Mouse (Mus musculus): ENCODE measurements around the gene Gcnt2.
A peak's percentile ranks its signal among the peaks of the same experiment; 100 is the strongest.
"Not testable (repeated sequence)": the region's sequence is repeated elsewhere in the genome, so short reads cannot be mapped to it uniquely, and the experiment has no call there.

Gcnt2 gene

GRCm38 (mm10) chr13:40874021-40874420 is 14.5 kb downstream of the Gcnt2 start:
- DNase-seq (ENCODE audit: low spot score in 2 of 2), result no peak

- no peak for DNase-seq (ENCODE audit: low spot score in 2 of 2)
These were observed 15.9 kb downstream of the Gcnt2 start for GRCm38 (mm10) chr13:40875415-40875814.

DNA sequence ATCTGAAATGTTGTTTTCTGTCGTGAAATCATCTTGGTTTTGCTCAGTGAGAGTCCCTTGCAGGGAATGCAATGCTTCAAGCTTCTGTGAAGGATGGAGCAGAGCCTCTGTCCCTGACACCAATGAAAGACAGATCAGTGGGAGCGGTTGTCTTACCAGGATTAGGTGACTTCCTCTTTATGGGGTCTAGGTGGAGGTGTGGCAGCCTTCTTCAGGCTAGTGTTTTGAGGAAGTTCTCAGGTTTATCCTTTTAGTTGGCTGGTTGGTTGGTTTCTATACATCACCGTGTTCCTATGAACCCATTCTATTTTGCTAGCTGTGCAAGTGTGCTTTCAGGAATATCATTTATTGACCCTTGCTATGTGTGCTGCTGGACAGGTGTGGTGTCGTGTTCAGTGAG is 18.0 kb downstream of the Gcnt2 start:
- DNase-seq (ENCODE audit: low spot score in 2 of 2), result no peak

DNA sequence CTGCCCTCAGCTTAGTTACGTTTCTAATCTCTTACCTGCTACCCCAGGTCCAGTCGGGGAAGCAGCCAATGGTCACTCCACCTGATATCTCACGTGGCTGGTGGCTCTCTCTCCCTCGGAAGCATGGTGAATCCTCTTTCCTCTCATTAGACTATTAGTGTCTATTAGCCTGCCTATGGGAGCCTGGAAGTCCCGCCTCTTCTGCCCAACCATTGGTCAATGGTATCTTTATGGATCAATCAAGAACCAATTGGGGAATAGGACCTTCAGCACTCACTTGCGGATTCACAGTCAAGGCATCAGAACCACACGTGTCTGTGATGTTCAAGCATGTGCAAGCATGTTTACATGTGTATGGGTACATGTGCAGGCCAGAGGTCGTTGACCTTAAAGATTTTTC is 21.0 kb downstream of the Gcnt2 start:
- DNase-seq (ENCODE audit: low spot score in 2 of 2), result no peak

DNA sequence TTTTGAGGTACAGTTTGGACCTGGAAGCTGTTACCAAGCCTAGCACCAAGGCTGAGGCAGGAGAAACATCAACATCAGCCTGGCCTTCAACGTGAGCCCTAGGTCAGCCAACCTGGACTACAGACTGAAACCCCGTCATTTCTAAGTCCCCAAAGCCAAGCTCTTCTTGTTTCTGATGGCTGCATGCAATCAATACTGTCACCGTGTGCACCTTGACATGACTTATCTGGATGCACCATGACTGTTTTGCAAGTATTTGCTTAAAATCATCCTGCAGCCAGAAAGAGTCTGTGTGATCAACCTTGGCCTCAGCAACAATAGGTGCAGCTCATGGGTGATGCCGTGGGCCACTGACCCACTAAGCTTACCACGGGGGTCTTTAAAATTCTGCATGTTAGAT is 23.1 kb downstream of the Gcnt2 start:
- no peak for DNase-seq (ENCODE audit: low spot score in 2 of 2)

GRCm38 (mm10) chr13:40883903-40884302 is 24.3 kb downstream of the Gcnt2 start:
- DNase-seq (ENCODE audit: low spot score in 2 of 2), result no peak

DNA sequence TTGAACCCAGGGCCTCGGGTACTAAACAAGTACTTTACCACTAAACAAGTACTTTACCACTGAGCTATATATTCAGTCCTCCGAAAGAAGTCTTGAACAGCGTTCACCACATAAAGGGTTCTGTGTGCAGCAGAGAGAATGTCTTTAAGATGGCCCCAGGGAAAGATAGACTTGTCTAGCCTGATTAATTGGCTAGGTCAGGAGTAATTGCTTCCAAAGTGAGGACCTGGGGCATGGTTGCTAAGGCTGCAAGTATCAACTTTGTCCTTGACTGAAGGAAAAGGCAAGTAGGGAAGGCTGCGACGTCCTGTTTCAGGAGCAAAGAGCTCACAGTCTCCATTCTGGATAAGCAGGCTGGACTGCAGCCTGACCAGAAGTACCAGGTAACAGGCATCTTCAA is 25.3 kb downstream of the Gcnt2 start:
- no peak for DNase-seq (ENCODE audit: low spot score in 2 of 2)

DNA sequence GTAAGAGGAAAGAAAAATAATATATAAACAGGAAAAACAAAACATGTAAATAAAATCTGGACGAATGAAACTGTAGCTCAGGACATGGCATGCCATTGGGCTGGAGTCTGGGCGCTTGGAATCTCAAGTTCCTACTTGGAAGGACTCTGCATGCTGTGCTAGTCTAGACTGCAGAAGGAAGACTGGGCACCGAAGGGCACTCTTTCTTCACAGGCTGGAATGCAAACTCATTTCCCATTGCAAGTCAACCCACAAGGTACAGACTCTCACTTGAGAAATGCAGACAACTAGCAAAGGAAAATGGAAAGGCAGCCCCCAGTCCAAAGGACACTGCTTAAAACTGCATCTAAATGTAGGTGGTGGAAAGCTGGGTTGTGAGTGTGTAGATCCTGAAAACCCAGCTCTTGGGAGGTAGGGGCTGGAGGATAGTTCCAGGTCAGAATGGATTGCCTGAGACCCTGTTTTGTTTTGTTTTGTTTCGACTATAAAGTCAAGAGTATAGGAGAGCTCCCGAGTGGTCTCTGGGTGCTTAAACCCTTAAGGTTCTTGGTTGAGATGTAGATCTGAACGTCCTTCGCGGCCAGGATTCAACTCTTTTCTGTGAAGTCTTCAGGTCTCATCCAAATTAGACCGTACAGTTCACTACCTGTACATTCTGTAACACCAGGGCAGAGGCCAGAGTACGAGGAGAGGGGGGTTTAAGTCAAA is 26.5 kb downstream of the Gcnt2 start:
- no peak for DNase-seq (ENCODE audit: low spot score in 2 of 2)

DNA sequence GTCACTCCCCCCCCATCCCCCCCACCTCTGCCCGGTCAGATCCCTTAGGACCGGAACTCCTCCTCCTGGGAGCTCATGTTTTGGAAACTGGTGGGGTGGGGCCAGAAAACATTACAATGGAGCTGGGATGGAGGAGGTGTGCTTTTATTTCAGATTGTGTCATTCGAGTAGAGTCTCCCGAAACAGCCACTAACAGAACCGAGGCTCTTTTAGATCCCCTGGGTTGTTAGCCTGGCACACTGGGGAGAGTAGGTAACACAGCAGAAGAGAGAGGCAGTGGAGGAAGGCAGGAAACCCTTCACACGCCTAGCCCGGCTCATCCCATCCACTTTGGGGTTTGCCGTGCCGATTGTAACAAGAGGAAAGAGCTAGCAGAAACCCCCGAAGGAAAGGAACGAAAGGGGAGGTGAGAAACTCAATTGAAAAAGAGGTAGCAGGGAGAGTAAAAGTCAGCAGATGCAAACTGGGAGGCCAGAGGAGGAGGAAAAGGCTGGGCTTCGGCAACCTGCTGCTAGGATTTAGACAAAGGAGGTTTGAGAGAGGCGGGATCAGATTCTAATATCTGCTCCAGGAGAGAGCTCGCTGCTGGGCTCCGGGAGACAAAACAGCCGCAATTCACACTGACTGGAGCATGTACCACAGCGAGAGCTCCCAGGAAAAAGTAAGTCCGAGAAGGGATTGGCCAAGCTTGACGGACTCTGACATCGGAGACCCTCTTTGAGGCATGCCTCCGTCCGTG is 27.3 kb downstream of the Gcnt2 start:
- DNase-seq (ENCODE audit: low spot score in 2 of 2), result peak; percentile 41 to 42

DNA sequence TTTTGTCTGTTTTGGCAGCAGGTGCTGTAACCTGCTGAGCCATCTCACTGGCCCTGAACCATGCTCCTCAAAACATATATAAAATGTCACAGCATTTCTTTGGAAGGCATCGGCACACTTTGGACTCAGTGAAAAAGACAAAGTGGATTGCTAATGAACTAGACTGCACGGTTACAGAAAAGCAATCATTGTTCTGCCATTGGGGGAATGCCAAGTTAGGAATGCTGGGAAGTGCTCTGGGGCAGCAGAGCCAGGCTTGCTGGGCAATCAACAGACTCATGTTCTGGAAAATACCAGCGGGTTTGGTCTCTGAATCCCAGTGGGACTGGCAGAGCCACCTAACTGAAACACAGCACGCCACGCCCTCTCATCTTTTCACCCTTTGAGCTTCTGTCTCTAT is 31.0 kb downstream of the Gcnt2 start:
- no peak for DNase-seq (ENCODE audit: low spot score in 2 of 2)

DNA sequence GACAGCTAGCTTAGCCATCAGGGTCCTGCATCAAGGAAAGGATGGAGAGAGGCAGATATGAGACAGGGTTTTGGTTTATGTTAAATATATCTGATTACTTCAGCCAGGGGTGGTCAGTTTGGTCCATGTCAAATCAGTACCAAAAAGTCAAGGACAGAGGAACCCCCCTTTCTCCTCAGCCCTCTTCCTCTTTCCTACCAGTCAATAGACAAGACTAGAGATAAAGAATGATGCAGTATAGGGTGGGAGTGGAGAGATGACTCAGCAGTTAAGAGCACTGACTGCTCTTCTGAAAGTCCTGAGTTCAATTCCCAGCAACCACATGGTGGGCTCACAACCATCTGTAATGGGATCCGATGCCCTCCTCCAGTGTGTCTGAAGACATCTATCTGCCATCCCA is 31.8 kb downstream of the Gcnt2 start:
- DNase-seq (ENCODE audit: low spot score in 2 of 2), result not testable (repeated sequence)

GRCm38 (mm10) chr13:40892043-40892442 is 32.5 kb downstream of the Gcnt2 start:
- DNase-seq (ENCODE audit: low spot score in 2 of 2), result peak in 1 of 2 experiments; percentile 49

DNA sequence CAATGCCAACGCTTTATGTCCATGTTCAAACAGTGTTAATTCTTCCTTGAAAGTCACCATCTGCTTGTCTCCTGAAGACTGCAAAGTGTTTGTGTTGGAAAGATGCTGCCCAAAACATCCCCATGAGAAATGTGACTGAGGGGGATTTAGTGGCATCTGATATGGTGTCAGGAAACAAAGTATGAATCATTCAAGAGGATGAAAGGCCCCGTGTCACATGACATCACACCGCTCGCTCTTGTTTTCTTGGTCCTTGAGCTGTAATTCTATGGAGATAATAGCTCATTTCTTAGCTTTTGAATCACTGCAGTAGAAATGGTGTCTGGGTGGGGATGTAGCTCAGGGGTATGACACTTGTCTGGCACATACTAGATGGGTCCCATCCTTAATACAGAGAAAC is 33.0 kb downstream of the Gcnt2 start:
- DNase-seq (ENCODE audit: low spot score in 2 of 2), result no peak

DNA sequence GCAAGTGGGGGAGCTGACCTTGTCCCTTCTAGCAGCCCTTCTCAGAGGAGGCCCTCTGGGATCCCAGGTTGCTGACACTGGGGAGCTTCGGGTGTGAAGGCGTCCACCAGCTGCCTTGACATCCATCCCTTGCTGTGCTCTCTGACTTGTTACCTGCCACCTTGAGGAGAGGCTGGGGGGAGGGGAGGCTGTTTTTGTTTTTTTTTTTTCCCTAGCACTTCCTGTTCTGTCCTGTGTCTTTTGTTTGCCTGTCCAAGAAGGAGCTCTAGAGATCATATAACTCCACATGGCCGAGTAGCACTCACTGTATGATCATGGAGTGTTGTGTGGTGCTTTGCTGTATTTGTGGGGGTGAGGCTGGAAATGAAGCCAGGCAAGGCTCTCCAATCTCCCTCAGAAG is 34.0 kb downstream of the Gcnt2 start:
- DNase-seq (ENCODE audit: low spot score in 2 of 2), result no peak

GRCm38 (mm10) chr13:40898049-40898690 is 38.6 kb downstream of the Gcnt2 start:
- not testable (repeated sequence) for DNase-seq (ENCODE audit: low spot score in 2 of 2)

DNA sequence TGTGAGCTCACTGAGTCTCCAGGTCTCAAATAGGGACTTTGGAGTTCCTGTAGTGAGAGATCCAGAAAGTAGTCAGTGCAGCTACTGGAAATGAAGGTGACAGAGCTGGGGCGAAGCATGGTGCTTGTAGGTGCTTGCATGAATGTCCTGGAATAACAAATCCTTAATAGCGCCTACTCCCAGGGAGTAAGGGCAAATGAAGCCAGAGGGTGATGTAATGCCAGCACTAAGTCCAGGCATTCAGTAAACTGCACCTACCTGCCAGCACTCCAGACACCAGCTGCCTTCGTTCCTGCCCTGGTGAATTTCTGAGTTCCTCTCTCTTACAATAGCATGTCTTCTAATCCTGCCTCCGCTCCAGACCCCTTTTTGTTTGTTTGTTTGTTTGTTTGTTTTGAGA is 39.1 kb downstream of the Gcnt2 start:
- DNase-seq (ENCODE audit: low spot score in 2 of 2), result no peak

- no peak for DNase-seq (ENCODE audit: low spot score in 2 of 2)
These were observed 39.9 kb downstream of the Gcnt2 start for GRCm38 (mm10) chr13:40899349-40899993.

- DNase-seq (ENCODE audit: low spot score in 2 of 2), result no peak
These were observed 40.7 kb downstream of the Gcnt2 start for GRCm38 (mm10) chr13:40899994-40900970.

GRCm38 (mm10) chr13:40901263-40901662 is 41.7 kb downstream of the Gcnt2 start:
- peak; percentile 36 to 43 for DNase-seq (ENCODE audit: low spot score in 2 of 2)

DNA sequence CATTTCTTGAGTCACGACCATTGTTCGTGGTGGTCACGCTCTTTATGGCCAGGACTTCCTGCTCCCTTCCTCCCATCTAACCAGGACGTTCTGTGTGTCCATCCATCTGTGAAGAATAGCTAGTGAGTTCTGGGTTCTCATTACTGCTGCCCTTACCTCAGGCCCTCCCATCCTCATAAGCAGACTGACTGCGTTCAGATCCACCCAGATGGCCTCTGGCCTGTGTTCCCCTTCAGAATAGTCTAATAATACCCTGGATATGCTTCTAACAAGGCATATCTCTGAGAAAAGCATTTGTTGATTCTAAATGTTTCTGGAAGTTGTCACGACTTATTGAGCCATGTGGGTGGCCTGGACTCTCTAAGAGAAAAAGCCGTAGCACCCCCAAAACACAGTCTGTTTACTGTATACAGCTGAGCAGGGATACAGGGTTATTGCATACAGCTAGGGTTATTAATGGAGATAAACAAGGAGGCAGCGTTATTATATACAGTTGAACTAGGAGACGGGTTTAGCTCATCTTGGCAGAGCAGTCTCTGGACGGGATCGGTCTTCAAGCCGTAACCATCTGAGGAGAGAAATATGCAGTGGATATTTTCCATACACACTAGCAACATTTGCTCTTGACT is 42.4 kb downstream of the Gcnt2 start:
- no peak for DNase-seq (ENCODE audit: low spot score in 2 of 2)

DNA sequence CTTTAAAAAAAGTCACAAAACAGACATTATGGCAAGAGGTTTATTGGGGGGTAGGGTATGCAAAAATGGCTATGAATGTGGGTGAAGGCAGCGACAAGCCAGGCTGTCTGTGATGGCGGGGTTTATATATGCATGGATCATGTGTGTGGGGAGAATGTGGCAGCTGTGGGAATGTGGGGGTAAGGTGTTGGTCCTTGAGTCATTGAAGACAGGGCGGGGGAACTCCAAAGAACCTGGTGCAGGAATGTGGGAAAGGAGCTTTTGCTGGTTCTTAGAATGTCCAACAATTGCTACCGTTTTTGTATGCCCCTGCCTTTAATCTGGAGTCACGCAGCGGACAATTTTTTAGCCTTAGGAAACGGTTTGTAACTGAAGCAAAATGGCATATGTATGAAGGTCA is 44.5 kb downstream of the Gcnt2 start:
- no peak for DNase-seq (ENCODE audit: low spot score in 2 of 2)
